Mouse (Mus musculus) ES-CJ7 (cell line): ENCODE measurements around the gene Ctf2.
"Not testable (repeated sequence)": the region's sequence is repeated elsewhere in the genome, so short reads cannot be mapped to it uniquely, and the experiment has no call there.

Source experiments
- DNase-seq: peaks from one replicate; pipeline ENCODE4 v3.0.0; 2011; ENCODE audit warnings: low read depth, low spot score

Gene Ctf2

GRCm38 (mm10) chr7:127732066-127732465 lies at the start of gene Ctf2:
Gene Ctf2 (minus strand): TSS chr7:127732166.
- not testable (repeated sequence) for DNase-seq

GRCm38 (mm10) chr7:127778350-127778749 lies 46.4 kb upstream of the Ctf2 start:
- DNase-seq, result no peak

- DNase-seq, result peak; percentile 66
These were observed 45.7 kb upstream of the Ctf2 start for GRCm38 (mm10) chr7:127777474-127778266.

- DNase-seq, result peak; percentile 97
These were observed 45.0 kb upstream of the Ctf2 start for GRCm38 (mm10) chr7:127776878-127777473.

- DNase-seq, result peak; percentile 87
These were observed 44.5 kb upstream of the Ctf2 start, which contains the start of gene Setd1a for GRCm38 (mm10) chr7:127776426-127776825. Gene Setd1a (plus strand): TSS chr7:127776670.

GRCm38 (mm10) chr7:127775837-127776236 lies 43.9 kb upstream of the Ctf2 start:
- not testable (repeated sequence) for DNase-seq

GRCm38 (mm10) chr7:127773664-127774384 lies 41.9 kb upstream of the Ctf2 start:
- peak; percentile 91 for DNase-seq

GRCm38 (mm10) chr7:127772557-127772956 lies 40.6 kb upstream of the Ctf2 start:
- DNase-seq, result no peak

GRCm38 (mm10) chr7:127772080-127772479 lies 40.1 kb upstream of the Ctf2 start:
- DNase-seq, result no peak

GRCm38 (mm10) chr7:127771262-127771661 lies 39.3 kb upstream of the Ctf2 start:
- DNase-seq, result peak; percentile 50

GRCm38 (mm10) chr7:127770039-127770905 lies 38.3 kb upstream of the Ctf2 start:
- no peak for DNase-seq

- peak; percentile 77 for DNase-seq
These were observed 37.7 kb upstream of the Ctf2 start, which contains the start of gene Orai3 for GRCm38 (mm10) chr7:127769651-127770038. Gene Orai3 (plus strand): TSS chr7:127769815.

- DNase-seq, result peak; percentile 100
These were observed 37.1 kb upstream of the Ctf2 start for GRCm38 (mm10) chr7:127768997-127769593.

- DNase-seq, result no peak
These were observed 36.5 kb upstream of the Ctf2 start for GRCm38 (mm10) chr7:127768346-127768996.

- no peak for DNase-seq
These were observed 35.8 kb upstream of the Ctf2 start for GRCm38 (mm10) chr7:127767671-127768345.

GRCm38 (mm10) chr7:127766851-127767609 lies 35.1 kb upstream of the Ctf2 start:
- peak; percentile 33 for DNase-seq

GRCm38 (mm10) chr7:127765756-127766155 lies 33.8 kb upstream of the Ctf2 start:
- no peak for DNase-seq

- no peak for DNase-seq
These were observed 31.7 kb upstream of the Ctf2 start for GRCm38 (mm10) chr7:127763642-127764041.

- peak; percentile 80 for DNase-seq
These were observed 29.1 kb upstream of the Ctf2 start for GRCm38 (mm10) chr7:127761026-127761425.
